Mouse (Mus musculus): ENCODE results near the gene Nfkbil1. TPM values are rescaled to one million over a fixed set of nuclear protein-coding genes. Genes with fewer than 3 reads are reported as not detected.

Nfkbil1 gene
- total and polyA plus RNA-seq, 3 experiments: 15.2 to 25.9 (median 22.0) TPM

- no peaks in the 10 kb centered on the region for H3K36me3 ChIP-seq (replicated peaks in 1 of 2; ENCODE audit: control insufficient read depth in 1 of 2, insufficient read depth in 1 of 2, low read length in 1 of 2)
- peaks cover 17 to 53% of the 10 kb centered on the region in 2 experiments for H3K4me1 ChIP-seq (ENCODE audit: control insufficient read depth in 1 of 2, insufficient read depth in 2 of 2)
- H3K27me3 ChIP-seq (replicated peaks): no peaks in the 10 kb centered on the region
- H3K27ac ChIP-seq (ENCODE audit: insufficient read depth, low read depth): peak overlapping the region; percentile 96
- H3K79me2 ChIP-seq (replicated peaks; ENCODE audit: control insufficient read depth, extremely low read depth, insufficient read depth, poor library complexity, severe bottlenecking): no peaks in the 10 kb centered on the region
- dilution Hi-C loops (cut with MboI; ENCODE audit: extremely low pct_ligation_motif_present, extremely low pct_unique_long_range_greater_than_20kb, low sequenced_read_pairs): no loop called here
- peak; percentile 7; the same call in 1 of the 2 replicates for TF ChIP-seq BHLHE40 (IDR thresholded peaks at IDR 0.05; ENCODE audit: low read depth, low read length)
- no peak for TF ChIP-seq ETS1 (conservative IDR thresholded peaks at IDR 0.05; ENCODE audit: low read depth, low read length)
- TF ChIP-seq POLR2A (IDR thresholded peaks at IDR 0.05; ENCODE audit: low read depth, low read length): peak; percentile 18; the same call in 1 of the 2 replicates
- peak; percentile 61; the same call in 1 of the 2 replicates for TF ChIP-seq IRF4 (IDR thresholded peaks at IDR 0.05; ENCODE audit: low read depth, low read length)
- peak; percentile 45; the same call in 1 of the 2 replicates for TF ChIP-seq MAZ (IDR thresholded peaks at IDR 0.05; ENCODE audit: low read depth, low read length)
- no peak for TF ChIP-seq RAD21 (IDR thresholded peaks at IDR 0.05; ENCODE audit: low read depth, low read length)
- no peak for TF ChIP-seq ELF1 (IDR thresholded peaks at IDR 0.05; ENCODE audit: low read depth, low read length)
- no peak for TF ChIP-seq USF1 (IDR thresholded peaks at IDR 0.05; ENCODE audit: low read depth, low read length)
- no peak for TF ChIP-seq SMC3 (IDR thresholded peaks at IDR 0.05; ENCODE audit: low read depth, low read length)
- peak; percentile 60; the same call in 1 of the 2 replicates for TF ChIP-seq CHD1 (IDR thresholded peaks at IDR 0.05; ENCODE audit: low read depth, low read length)
- peak; percentile 58; the same call in 1 of the 2 replicates for TF ChIP-seq MEF2A (IDR thresholded peaks at IDR 0.05; ENCODE audit: borderline replicate concordance, low read depth, low read length)
- TF ChIP-seq TCF12 (IDR thresholded peaks at IDR 0.05; ENCODE audit: low read depth, low read length): peak; percentile 30; the same call in 1 of the 2 replicates
- no peak for TF ChIP-seq NELFE (IDR thresholded peaks at IDR 0.05; ENCODE audit: low read depth, low read length)
- H3K4me2 ChIP-seq (ENCODE audit: insufficient read depth, low read depth, poor library complexity, severe bottlenecking): peak overlapping the region; percentile 3; the same call in 1 of the 2 replicates
- H3K4me3 ChIP-seq (replicated peaks in 1 of 3; ENCODE audit: low read depth in 2 of 3, low read length in 2 of 3, poor library complexity in 1 of 3): no peak overlapping the region
- H3K9ac ChIP-seq (ENCODE audit: insufficient read depth, low read depth): peak overlapping the region; percentile 21; the same call in 1 of the 2 replicates
- H3K9me3 ChIP-seq (replicated peaks; ENCODE audit: low read length): no peaks in the 10 kb centered on the region
- DNase-seq (ENCODE audit: extremely low read depth): no peak
- in situ Hi-C loops (cut with MboI; ENCODE audit: low pct_ligation_motif_present, low pct_unique_long_range_greater_than_20kb, low sequenced_read_pairs): no loop called here
These were observed 60.2 kb downstream of the Nfkbil1 start for GRCm38 (mm10) chr17:35175382-35175781.

DNA sequence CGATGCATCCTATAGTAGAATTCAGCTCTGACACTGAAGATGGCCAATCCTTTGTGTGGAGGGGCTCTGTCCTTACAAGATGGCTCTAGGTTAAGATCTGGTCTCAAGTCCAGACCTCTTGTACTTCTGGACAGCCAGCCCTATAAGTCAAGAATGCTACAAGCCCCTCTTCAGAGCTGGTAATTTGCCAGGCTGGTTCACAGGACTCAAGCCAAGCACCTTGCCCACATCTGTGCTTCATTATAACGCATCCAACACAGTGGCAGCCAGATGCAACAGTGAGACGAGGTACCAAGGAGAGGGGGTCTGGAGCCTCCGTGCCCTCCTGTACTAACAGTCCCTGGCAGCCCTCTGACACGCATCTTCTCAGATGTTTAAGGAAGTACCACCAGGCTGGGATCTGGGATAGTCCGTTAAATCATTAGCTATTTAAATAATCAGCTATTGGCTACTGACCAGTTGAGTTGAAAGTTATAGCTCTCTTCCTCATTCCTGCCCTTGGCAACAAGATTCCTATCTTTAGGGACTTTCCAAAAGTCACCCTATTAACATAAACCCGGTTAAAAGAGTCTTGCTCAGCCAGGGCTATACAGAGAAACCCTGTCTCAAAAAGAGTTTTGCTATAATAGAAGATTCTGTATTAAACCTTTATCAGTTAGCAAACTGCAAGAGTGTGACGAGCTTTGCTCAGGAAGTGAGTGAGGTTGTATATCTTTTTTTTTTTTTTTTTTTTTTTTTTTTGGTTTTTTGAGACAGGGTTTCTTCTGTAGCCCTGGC is 61.2 kb downstream of the Nfkbil1 start:
- H3K4me3 ChIP-seq (replicated peaks in 1 of 3; ENCODE audit: low read depth in 2 of 3, low read length in 2 of 3, poor library complexity in 1 of 3): peak overlapping the region in 1 of 3 experiments; percentile 21
- H3K9ac ChIP-seq (ENCODE audit: insufficient read depth, low read depth): peak overlapping the region; percentile 46
- in situ Hi-C loops (cut with MboI; ENCODE audit: low pct_ligation_motif_present, low pct_unique_long_range_greater_than_20kb, low sequenced_read_pairs): loop anchor here (5.0 kb wide), 1 partner anchor 58 kb away; the partner anchor contains the start of gene Atp6v1g2
- H3K27me3 ChIP-seq (replicated peaks): no peaks in the 10 kb centered on the region
- H3K4me1 ChIP-seq (ENCODE audit: control insufficient read depth in 1 of 2, insufficient read depth in 2 of 2): peaks cover 17 to 53% of the 10 kb centered on the region in 2 experiments
- no peaks in the 10 kb centered on the region for H3K79me2 ChIP-seq (replicated peaks; ENCODE audit: control insufficient read depth, extremely low read depth, insufficient read depth, poor library complexity, severe bottlenecking)
- peak overlapping the region; percentile 53 for H3K4me2 ChIP-seq (ENCODE audit: insufficient read depth, low read depth, poor library complexity, severe bottlenecking)
- H3K9me3 ChIP-seq (replicated peaks; ENCODE audit: low read length): no peaks in the 10 kb centered on the region
- no peaks in the 10 kb centered on the region for H3K36me3 ChIP-seq (replicated peaks in 1 of 2; ENCODE audit: control insufficient read depth in 1 of 2, insufficient read depth in 1 of 2, low read length in 1 of 2)
- dilution Hi-C loops (cut with MboI; ENCODE audit: extremely low pct_ligation_motif_present, extremely low pct_unique_long_range_greater_than_20kb, low sequenced_read_pairs): no loop called here
- peak overlapping the region; percentile 98 for H3K27ac ChIP-seq (ENCODE audit: insufficient read depth, low read depth)
- peak; percentile 61 for DNase-seq (ENCODE audit: extremely low read depth)
- TF ChIP-seq POLR2A (IDR thresholded peaks at IDR 0.05; ENCODE audit: low read depth, low read length) (no peak), USF1 (IDR thresholded peaks at IDR 0.05; ENCODE audit: low read depth, low read length) (no peak), RAD21 (IDR thresholded peaks at IDR 0.05; ENCODE audit: low read depth, low read length) (no peak), CHD1 (IDR thresholded peaks at IDR 0.05; ENCODE audit: low read depth, low read length) (no peak; the same call in 1 of the 2 replicates), POLR2AphosphoS2 (IDR thresholded peaks at IDR 0.05; ENCODE audit: low read depth, low read length) (no peak), SMC3 (IDR thresholded peaks at IDR 0.05; ENCODE audit: low read depth, low read length) (no peak), UBTF (IDR thresholded peaks at IDR 0.05; ENCODE audit: low read depth, low read length) (no peak), MYC (IDR thresholded peaks at IDR 0.05; ENCODE audit: low read depth, low read length) (0 out of 2 replicates have a peak, but pooled peaks have one; percentile 27), SIN3A (IDR thresholded peaks at IDR 0.05; ENCODE audit: low read length) (no peak), PAX5 (IDR thresholded peaks at IDR 0.05; ENCODE audit: low read length) (no peak), IRF4 (IDR thresholded peaks at IDR 0.05; ENCODE audit: low read depth, low read length) (peak; percentile 41; the same call in 1 of the 2 replicates), CTCF (conservative IDR thresholded peaks at IDR 0.05 in 1 of 2, IDR thresholded peaks at IDR 0.05 in 1 of 2; ENCODE audit: low read depth in 2 of 2, low read length in 2 of 2) (no peak), EP300 (IDR thresholded peaks at IDR 0.05; ENCODE audit: low read length) (peak; percentile 53; the same call in 1 of the 2 replicates), BHLHE40 (IDR thresholded peaks at IDR 0.05; ENCODE audit: low read depth, low read length) (peak; percentile 20; the same call in 1 of the 2 replicates), NRF1 (IDR thresholded peaks at IDR 0.05; ENCODE audit: low read depth, low read length) (no peak), ZKSCAN1 (IDR thresholded peaks at IDR 0.05; ENCODE audit: borderline replicate concordance, low read depth, low read length) (no peak), E2F4 (IDR thresholded peaks at IDR 0.05; ENCODE audit: insufficient replicate concordance, low read depth, low read length) (no peak), MEF2A (IDR thresholded peaks at IDR 0.05; ENCODE audit: borderline replicate concordance, low read depth, low read length) (no peak), NELFE (IDR thresholded peaks at IDR 0.05; ENCODE audit: low read depth, low read length) (no peak), ELF1 (IDR thresholded peaks at IDR 0.05; ENCODE audit: low read depth, low read length) (peak; percentile 59; the same call in 1 of the 2 replicates), CHD2 (IDR thresholded peaks at IDR 0.05; ENCODE audit: low read length) (no peak), USF2 (conservative IDR thresholded peaks at IDR 0.05; ENCODE audit: low read depth, low read length) (no peak), ETS1 (conservative IDR thresholded peaks at IDR 0.05; ENCODE audit: low read depth, low read length) (peak; percentile 41; the same call in 1 of the 2 replicates), MAX (IDR thresholded peaks at IDR 0.05; ENCODE audit: low read length) (no peak), RCOR1 (conservative IDR thresholded peaks at IDR 0.05; ENCODE audit: low read depth, low read length) (no peak)
